Mouse (Mus musculus): ENCODE measurements around the gene Shisal2a.

GRCm38 (mm10) chr4:108370409-108370808 is 12.7 kb downstream of the Shisal2a start:
- TF ChIP-seq CTCF (IDR thresholded peaks at IDR 0.05) = no peak
- TF ChIP-seq EP300 (IDR thresholded peaks at IDR 0.05) = no peak

All from lung, postnatal 0 days (tissue).